Mouse (Mus musculus): ENCODE measurements around the gene Bcl2l1. TPM values are rescaled to one million over a fixed set of nuclear protein-coding genes. Genes with fewer than 3 reads are reported as not detected.

Bcl2l1 gene
- total and polyA plus RNA-seq, 3 experiments = 21.3 to 80.3 (median 34.5) TPM

DNA sequence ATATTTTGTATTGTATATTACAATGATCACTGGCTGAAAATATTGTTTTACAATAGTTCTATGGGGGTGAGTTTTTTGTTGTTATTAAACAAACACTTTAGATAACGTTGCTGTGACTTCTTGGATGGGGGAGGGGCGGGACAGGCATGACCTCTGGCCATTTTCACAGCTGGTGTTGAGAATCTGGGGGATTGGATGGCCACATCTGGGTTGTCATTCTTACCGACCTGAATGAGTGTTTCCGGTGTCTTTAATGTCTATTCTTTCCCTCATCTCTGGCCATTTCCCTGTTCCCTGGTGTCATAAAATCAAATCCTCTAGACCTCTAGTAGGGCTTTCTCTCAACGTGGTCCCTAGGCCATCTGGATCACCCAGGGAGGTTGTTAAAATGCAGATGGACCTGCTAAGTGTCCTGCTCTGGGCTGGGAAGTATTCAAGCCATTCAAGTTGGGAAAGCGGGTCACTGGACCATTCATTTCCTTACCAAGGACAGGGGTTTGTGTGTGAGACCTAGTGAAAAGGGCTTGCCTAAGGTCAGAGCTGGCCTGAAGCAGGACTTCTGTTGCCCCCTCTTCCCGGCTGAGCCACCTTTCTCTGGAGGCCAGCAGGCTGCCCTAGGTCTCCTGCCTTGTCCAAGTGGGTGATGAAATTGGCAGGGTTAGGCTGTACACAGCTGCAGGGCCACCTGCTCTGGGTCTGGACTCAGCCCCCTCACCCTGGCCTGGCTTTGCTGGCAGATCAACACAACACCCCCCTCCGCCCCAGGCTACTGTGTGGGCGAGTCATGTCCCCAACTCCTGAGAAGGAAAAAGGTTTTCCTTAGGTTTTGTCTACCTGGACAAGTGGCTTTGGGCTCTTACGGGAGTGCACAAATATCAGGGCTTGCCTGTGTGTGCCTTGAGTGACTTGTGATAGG is 94.0 kb downstream of the Bcl2l1 start:
- dilution Hi-C loops (cut with MboI; ENCODE audit: extremely low pct_ligation_motif_present, extremely low pct_unique_long_range_greater_than_20kb, low sequenced_read_pairs) (no loop called here), in situ Hi-C loops (cut with MboI; ENCODE audit: low pct_ligation_motif_present, low pct_unique_long_range_greater_than_20kb, low sequenced_read_pairs) (loop anchor here (5.0 kb wide), 1 partner anchor 35 kb away; no protein-coding TSS in a partner anchor)
- H3K79me2 ChIP-seq (replicated peaks; ENCODE audit: control insufficient read depth, extremely low read depth, insufficient read depth, poor library complexity, severe bottlenecking) = no peaks in the 10 kb centered on the region
- H3K4me3 ChIP-seq (replicated peaks in 1 of 3; ENCODE audit: low read depth in 2 of 3, low read length in 2 of 3, poor library complexity in 1 of 3) = no peak overlapping the region
- no peak for TF ChIP-seq MAX (IDR thresholded peaks at IDR 0.05; ENCODE audit: low read length)
- H3K4me2 ChIP-seq (ENCODE audit: insufficient read depth, low read depth, poor library complexity, severe bottlenecking) = no peak overlapping the region
- H3K9ac ChIP-seq (ENCODE audit: insufficient read depth, low read depth) = no peak overlapping the region
- no peaks in the 10 kb centered on the region for H3K36me3 ChIP-seq (replicated peaks in 1 of 2; ENCODE audit: control insufficient read depth in 1 of 2, insufficient read depth in 1 of 2, low read length in 1 of 2)
- DNase-seq (ENCODE audit: extremely low read depth) = no peak
- peaks cover 0 to 10% of the 10 kb centered on the region in 2 experiments; a peak in 2 of 4 replicates for H3K4me1 ChIP-seq (ENCODE audit: control insufficient read depth in 1 of 2, insufficient read depth in 2 of 2)
- peaks cover 6% of the 10 kb centered on the region for H3K9me3 ChIP-seq (replicated peaks; ENCODE audit: low read length)
- H3K27me3 ChIP-seq (replicated peaks) = peaks cover 62% of the 10 kb centered on the region
- H3K27ac ChIP-seq (ENCODE audit: insufficient read depth, low read depth) = no peak overlapping the region

DNA sequence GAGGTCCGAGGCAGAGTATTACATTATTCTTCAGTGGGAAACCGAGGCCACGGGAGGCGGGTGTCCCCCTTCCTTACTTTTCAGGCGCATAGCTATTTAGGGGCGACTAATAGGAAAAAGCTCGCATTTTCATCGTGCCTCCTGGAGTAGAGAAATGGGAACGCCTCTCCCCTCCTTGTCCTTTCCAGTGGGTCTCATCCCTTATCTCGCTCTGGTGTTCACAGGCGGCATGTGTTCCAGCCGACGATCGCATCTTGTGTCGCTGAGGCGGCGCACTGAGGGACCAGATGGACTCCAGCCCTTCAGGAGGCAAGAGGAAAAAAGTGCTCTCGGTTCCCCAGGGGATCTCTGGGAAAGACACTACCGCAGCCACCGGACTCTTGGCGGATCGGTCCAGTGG is 94.8 kb downstream of the Bcl2l1 start:
- DNase-seq (ENCODE audit: extremely low read depth) = no peak
- in situ Hi-C loops (cut with MboI; ENCODE audit: low pct_ligation_motif_present, low pct_unique_long_range_greater_than_20kb, low sequenced_read_pairs) (loop anchor here (5.0 kb wide), 1 partner anchor 34 kb away; no protein-coding TSS in a partner anchor), dilution Hi-C loops (cut with MboI; ENCODE audit: extremely low pct_ligation_motif_present, extremely low pct_unique_long_range_greater_than_20kb, low sequenced_read_pairs) (no loop called here)
- Histone ChIP-seq H3K36me3 (replicated peaks in 1 of 2; ENCODE audit: control insufficient read depth in 1 of 2, insufficient read depth in 1 of 2, low read length in 1 of 2) (no peaks in the 10 kb centered on the region), H3K4me1 (ENCODE audit: control insufficient read depth in 1 of 2, insufficient read depth in 2 of 2) (peaks cover 0 to 10% of the 10 kb centered on the region in 2 experiments; a peak in 2 of 4 replicates), H3K79me2 (replicated peaks; ENCODE audit: control insufficient read depth, extremely low read depth, insufficient read depth, poor library complexity, severe bottlenecking) (no peaks in the 10 kb centered on the region), H3K9ac (ENCODE audit: insufficient read depth, low read depth) (no peak overlapping the region), H3K4me2 (ENCODE audit: insufficient read depth, low read depth, poor library complexity, severe bottlenecking) (no peak overlapping the region), H3K27ac (ENCODE audit: insufficient read depth, low read depth) (no peak overlapping the region), H3K9me3 (replicated peaks; ENCODE audit: low read length) (peaks cover 6% of the 10 kb centered on the region), H3K27me3 (replicated peaks) (peaks cover 68% of the 10 kb centered on the region), H3K4me3 (replicated peaks in 1 of 3; ENCODE audit: low read depth in 2 of 3, low read length in 2 of 3, poor library complexity in 1 of 3) (no peak overlapping the region)
- TF ChIP-seq NELFE (IDR thresholded peaks at IDR 0.05; ENCODE audit: low read depth, low read length) (no peak), ZMIZ1 (IDR thresholded peaks at IDR 0.05; ENCODE audit: low read depth, low read length) (no peak), MEF2A (IDR thresholded peaks at IDR 0.05; ENCODE audit: borderline replicate concordance, low read depth, low read length) (no peak), KAT2A (IDR thresholded peaks at IDR 0.05; ENCODE audit: insufficient replicate concordance, low read length) (no peak), USF1 (IDR thresholded peaks at IDR 0.05; ENCODE audit: low read depth, low read length) (no peak), RAD21 (IDR thresholded peaks at IDR 0.05; ENCODE audit: low read depth, low read length) (no peak), PAX5 (IDR thresholded peaks at IDR 0.05; ENCODE audit: low read length) (no peak), CTCF (conservative IDR thresholded peaks at IDR 0.05 in 1 of 2, IDR thresholded peaks at IDR 0.05 in 1 of 2; ENCODE audit: low read depth in 2 of 2, low read length in 2 of 2) (no peak), UBTF (IDR thresholded peaks at IDR 0.05; ENCODE audit: low read depth, low read length) (no peak), SMC3 (IDR thresholded peaks at IDR 0.05; ENCODE audit: low read depth, low read length) (no peak)

DNA sequence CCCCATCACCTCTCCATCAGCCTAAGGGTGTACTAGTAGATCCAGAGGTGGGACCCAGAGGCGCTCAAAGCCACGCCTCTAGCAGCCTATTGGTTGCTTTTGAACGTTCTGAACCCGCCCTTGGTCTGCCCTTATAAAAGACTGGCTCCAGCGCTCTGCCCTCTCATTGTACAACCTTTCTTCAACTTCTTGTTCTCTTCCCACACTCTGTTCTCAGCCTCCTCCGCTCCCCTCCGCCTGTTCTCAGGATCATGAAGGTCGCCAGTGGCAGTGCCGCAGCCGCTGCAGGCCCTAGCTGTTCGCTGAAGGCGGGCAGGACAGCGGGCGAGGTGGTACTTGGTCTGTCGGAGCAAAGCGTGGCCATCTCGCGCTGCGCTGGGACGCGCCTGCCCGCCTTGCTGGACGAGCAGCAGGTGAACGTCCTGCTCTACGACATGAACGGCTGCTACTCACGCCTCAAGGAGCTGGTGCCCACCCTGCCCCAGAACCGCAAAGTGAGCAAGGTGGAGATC is 95.4 kb downstream of the Bcl2l1 start, which contains the start of gene Id1:
Gene Id1, plus strand, starts transcription at position 162 of the 512 bp plus-strand sequence.
- no peaks in the 10 kb centered on the region for H3K79me2 ChIP-seq (replicated peaks; ENCODE audit: control insufficient read depth, extremely low read depth, insufficient read depth, poor library complexity, severe bottlenecking)
- peaks cover 0 to 10% of the 10 kb centered on the region in 2 experiments; a peak in 2 of 4 replicates for H3K4me1 ChIP-seq (ENCODE audit: control insufficient read depth in 1 of 2, insufficient read depth in 2 of 2)
- peaks cover 66% of the 10 kb centered on the region for H3K27me3 ChIP-seq (replicated peaks)
- no peaks in the 10 kb centered on the region for H3K36me3 ChIP-seq (replicated peaks in 1 of 2; ENCODE audit: control insufficient read depth in 1 of 2, insufficient read depth in 1 of 2, low read length in 1 of 2)
- peaks cover 6% of the 10 kb centered on the region for H3K9me3 ChIP-seq (replicated peaks; ENCODE audit: low read length)
- TF ChIP-seq CTCF (conservative IDR thresholded peaks at IDR 0.05 in 1 of 2, IDR thresholded peaks at IDR 0.05 in 1 of 2; ENCODE audit: low read depth in 2 of 2, low read length in 2 of 2) = no peak
- 0 out of 2 replicates have a peak, but pooled peaks have one; percentile 28 for TF ChIP-seq POLR2A (IDR thresholded peaks at IDR 0.05; ENCODE audit: low read depth, low read length)
- TF ChIP-seq ZC3H11A (IDR thresholded peaks at IDR 0.05; ENCODE audit: low read depth, low read length) = no peak
- TF ChIP-seq TBP (conservative IDR thresholded peaks at IDR 0.05; ENCODE audit: low read depth, low read length) = peak; percentile 70
- TF ChIP-seq CHD1 (IDR thresholded peaks at IDR 0.05; ENCODE audit: low read depth, low read length) = no peak
- dilution Hi-C loops (cut with MboI; ENCODE audit: extremely low pct_ligation_motif_present, extremely low pct_unique_long_range_greater_than_20kb, low sequenced_read_pairs) = no loop called here
- H3K4me3 ChIP-seq (replicated peaks in 1 of 3; ENCODE audit: low read depth in 2 of 3, low read length in 2 of 3, poor library complexity in 1 of 3) = no peak within 1 kb of the TSS
- peak within 1 kb of the TSS; percentile 79 for H3K4me2 ChIP-seq (ENCODE audit: insufficient read depth, low read depth, poor library complexity, severe bottlenecking)
- no peak within 1 kb of the TSS for H3K27ac ChIP-seq (ENCODE audit: insufficient read depth, low read depth)
- DNase-seq (ENCODE audit: extremely low read depth) = no peak
- in situ Hi-C loops (cut with MboI; ENCODE audit: low pct_ligation_motif_present, low pct_unique_long_range_greater_than_20kb, low sequenced_read_pairs) = loop anchor here (5.0 kb wide), 1 partner anchor 34 kb away; no protein-coding TSS in a partner anchor
- no peak within 1 kb of the TSS for H3K9ac ChIP-seq (ENCODE audit: insufficient read depth, low read depth)

Measured in CH12.LX (cell line).